Mouse (Mus musculus): ENCODE data around the gene Nppc.

Gene Nppc

GRCm38 (mm10) chr1:86670279-86671038 is at the start of gene Nppc:
Nppc (minus strand) TSS chr1:86670571.
- no peak for DNase-seq (ENCODE audit: low read depth in 2 of 2, low spot score in 2 of 2)

- DNase-seq (ENCODE audit: low read depth in 2 of 2, low spot score in 2 of 2): no peak
Observed at GRCm38 (mm10) chr1:86719391-86719790, 49.0 kb upstream of the Nppc start.

- no peak for DNase-seq (ENCODE audit: low read depth in 2 of 2, low spot score in 2 of 2)
Observed at GRCm38 (mm10) chr1:86718190-86718589, 47.8 kb upstream of the Nppc start.

GRCm38 (mm10) chr1:86713054-86713453 is 42.7 kb upstream of the Nppc start:
- no peak for DNase-seq (ENCODE audit: low read depth in 2 of 2, low spot score in 2 of 2)

GRCm38 (mm10) chr1:86712045-86712444 is 41.7 kb upstream of the Nppc start:
- DNase-seq (ENCODE audit: low read depth in 2 of 2, low spot score in 2 of 2): no peak

GRCm38 (mm10) chr1:86709546-86709945 is 39.2 kb upstream of the Nppc start:
- no peak for DNase-seq (ENCODE audit: low read depth in 2 of 2, low spot score in 2 of 2)

GRCm38 (mm10) chr1:86705461-86705860 is 35.1 kb upstream of the Nppc start:
- no peak for DNase-seq (ENCODE audit: low read depth in 2 of 2, low spot score in 2 of 2)

- peak in 1 of 2 experiments; percentile 35 for DNase-seq (ENCODE audit: low read depth in 2 of 2, low spot score in 2 of 2)
Observed at GRCm38 (mm10) chr1:86703965-86704326, 33.6 kb upstream of the Nppc start.

- DNase-seq (ENCODE audit: low read depth in 2 of 2, low spot score in 2 of 2): peak; percentile 59 to 63
Observed at GRCm38 (mm10) chr1:86703300-86703964, 33.1 kb upstream of the Nppc start, which contains the start of gene Dis3l2. Dis3l2 (plus strand) TSS chr1:86703808.

- no peak for DNase-seq (ENCODE audit: low read depth in 2 of 2, low spot score in 2 of 2)
Observed at GRCm38 (mm10) chr1:86700367-86700766, 30.0 kb upstream of the Nppc start.

- no peak for DNase-seq (ENCODE audit: low read depth in 2 of 2, low spot score in 2 of 2)
Observed at GRCm38 (mm10) chr1:86699346-86700136, 29.2 kb upstream of the Nppc start.

GRCm38 (mm10) chr1:86698721-86699120 is 28.4 kb upstream of the Nppc start:
- DNase-seq (ENCODE audit: low read depth in 2 of 2, low spot score in 2 of 2): no peak

- DNase-seq (ENCODE audit: low read depth in 2 of 2, low spot score in 2 of 2): peak in 1 of 2 experiments; percentile 20
Observed at GRCm38 (mm10) chr1:86696948-86697347, 26.6 kb upstream of the Nppc start.

- DNase-seq (ENCODE audit: low read depth in 2 of 2, low spot score in 2 of 2): no peak
Observed at GRCm38 (mm10) chr1:86691027-86691426, 20.7 kb upstream of the Nppc start.

- no peak for DNase-seq (ENCODE audit: low read depth in 2 of 2, low spot score in 2 of 2)
Observed at GRCm38 (mm10) chr1:86687236-86687635, 16.9 kb upstream of the Nppc start.

GRCm38 (mm10) chr1:86678667-86679066 is 8.3 kb upstream of the Nppc start:
- DNase-seq (ENCODE audit: low read depth in 2 of 2, low spot score in 2 of 2): no peak

- no peak for DNase-seq (ENCODE audit: low read depth in 2 of 2, low spot score in 2 of 2)
Observed at GRCm38 (mm10) chr1:86677624-86678023, 7.3 kb upstream of the Nppc start.

- DNase-seq (ENCODE audit: low read depth in 2 of 2, low spot score in 2 of 2): no peak
Observed at GRCm38 (mm10) chr1:86675126-86675525, 4.8 kb upstream of the Nppc start.

- DNase-seq (ENCODE audit: low read depth in 2 of 2, low spot score in 2 of 2): no peak
Observed at GRCm38 (mm10) chr1:86674385-86674784, 4.0 kb upstream of the Nppc start.

- DNase-seq (ENCODE audit: low read depth in 2 of 2, low spot score in 2 of 2): no peak
Observed at GRCm38 (mm10) chr1:86669552-86670273, 658 bp downstream of the Nppc start.

GRCm38 (mm10) chr1:86665091-86665490 is 5.3 kb downstream of the Nppc start:
- DNase-seq (ENCODE audit: low read depth in 2 of 2, low spot score in 2 of 2): no peak
